Mouse (Mus musculus): ENCODE data around the gene Moxd1. TPM values are rescaled to one million over a fixed set of nuclear protein-coding genes. Genes with fewer than 3 reads are reported as not detected.
"Not testable (repeated sequence)": the region's sequence is repeated elsewhere in the genome, so short reads cannot be mapped to it uniquely, and the experiment has no call there.

Gene Moxd1
- polyA plus RNA-seq, 1 experiment = 0.06 TPM

DNA sequence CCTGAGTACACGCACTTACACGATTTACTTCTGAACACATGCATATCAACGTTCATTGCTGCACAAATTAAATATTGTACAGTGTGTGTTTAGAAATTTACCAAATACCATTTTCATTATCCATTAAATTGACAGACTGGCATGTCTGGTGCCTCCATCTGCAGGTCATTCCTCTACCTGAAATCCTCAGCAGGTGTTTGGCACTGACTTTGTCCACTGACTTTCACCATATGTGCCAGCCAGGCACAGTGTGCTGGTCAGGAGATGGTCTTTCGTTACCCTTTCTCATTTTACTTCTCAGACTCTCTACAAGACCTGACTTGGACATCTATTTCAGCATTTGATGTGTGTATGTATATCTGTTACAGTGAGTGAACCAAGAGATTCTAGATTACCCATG is 99.7 kb downstream of the Moxd1 start:
- no peaks in the 10 kb centered on the region; the same call in 1 of the 2 replicates for H3K27me3 ChIP-seq (ENCODE audit: control insufficient read depth, insufficient read depth, low read length)
- TF ChIP-seq POLR2A (IDR thresholded peaks at IDR 0.05; ENCODE audit: low read depth, low read length) = no peak
- no peak for TF ChIP-seq CTCF (IDR thresholded peaks at IDR 0.05; ENCODE audit: extremely low read depth, insufficient read depth, insufficient read length, insufficient replicate concordance)

DNA sequence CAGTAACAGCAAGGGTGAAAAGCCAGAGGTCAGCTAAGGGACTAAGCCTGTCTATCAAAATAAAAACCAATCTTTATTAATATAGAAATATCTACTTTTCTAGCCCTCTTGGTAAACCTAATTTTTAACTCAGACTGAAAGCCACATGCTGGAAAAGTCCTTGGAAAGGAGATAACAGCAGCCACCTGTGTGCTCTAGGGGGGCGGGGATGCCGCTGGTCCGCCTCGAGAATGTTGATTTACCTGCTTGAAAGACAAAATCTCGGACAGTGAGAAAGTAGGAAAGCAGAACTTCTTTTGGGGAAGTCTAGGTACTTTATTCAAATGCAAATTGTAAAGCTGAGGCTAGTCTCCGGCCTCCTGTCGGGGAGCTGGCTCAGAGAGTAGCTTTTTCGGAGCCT is 103.9 kb downstream of the Moxd1 start:
- not testable (repeated sequence) for H3K4me3 ChIP-seq (ENCODE audit: extremely low read depth, insufficient read depth, insufficient read length); H3K4me1 ChIP-seq (ENCODE audit: control insufficient read depth, insufficient read depth, insufficient read length); DNase-seq (ENCODE audit: low read depth in 1 of 2, low spot score in 2 of 2); H3K27ac ChIP-seq (ENCODE audit: insufficient read depth, low read length); H3K27me3 ChIP-seq (ENCODE audit: control insufficient read depth, insufficient read depth, low read length); H3K36me3 ChIP-seq (ENCODE audit: control insufficient read depth, insufficient read depth, low read length)
- 46% methylated on average over 8 of the region's 8 CpGs for WGBS

More for the DNA sequence above, 99.7 kb downstream of the Moxd1 start:
- no peaks in the 10 kb centered on the region for H3K4me1 ChIP-seq (ENCODE audit: control insufficient read depth, insufficient read depth, insufficient read length)
- 89% methylated on average over 4 of the region's 4 CpGs for WGBS
- H3K36me3 ChIP-seq (ENCODE audit: control insufficient read depth, insufficient read depth, low read length) = no peaks in the 10 kb centered on the region
- no peak for DNase-seq (ENCODE audit: low read depth in 1 of 2, low spot score in 2 of 2)
- no peak overlapping the region for H3K27ac ChIP-seq (ENCODE audit: insufficient read depth, low read length)
- no peak overlapping the region for H3K4me3 ChIP-seq (ENCODE audit: extremely low read depth, insufficient read depth, insufficient read length)

DNA sequence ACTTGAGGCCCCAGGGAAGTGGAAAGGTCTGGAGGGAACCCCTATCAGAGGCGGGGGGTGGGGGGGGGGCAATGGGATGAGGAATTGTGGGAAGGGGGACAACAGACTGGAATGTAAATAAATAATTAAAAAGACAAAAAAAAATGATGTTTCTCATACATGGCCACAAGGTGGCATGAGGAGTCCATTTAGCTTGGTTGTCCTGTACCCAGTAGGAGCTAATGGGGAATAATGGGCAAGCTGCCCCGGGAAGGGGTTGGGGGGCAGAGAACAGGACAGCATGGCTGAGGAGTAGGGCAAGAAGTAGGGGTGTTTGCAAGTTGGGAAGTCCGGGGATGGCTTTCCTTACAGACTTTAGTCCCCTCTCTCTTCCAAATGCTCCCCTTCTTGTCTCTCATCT is 109.5 kb downstream of the Moxd1 start:
- 60% methylated on average over 3 of the region's 3 CpGs for WGBS
- TF ChIP-seq CTCF (IDR thresholded peaks at IDR 0.05; ENCODE audit: extremely low read depth, insufficient read depth, insufficient read length, insufficient replicate concordance) (no peak), POLR2A (IDR thresholded peaks at IDR 0.05; ENCODE audit: low read depth, low read length) (no peak)
- H3K4me1 ChIP-seq (ENCODE audit: control insufficient read depth, insufficient read depth, insufficient read length) = no peaks in the 10 kb centered on the region
- no peaks in the 10 kb centered on the region for H3K36me3 ChIP-seq (ENCODE audit: control insufficient read depth, insufficient read depth, low read length)
- no peak for DNase-seq (ENCODE audit: low read depth in 1 of 2, low spot score in 2 of 2)
- no peak overlapping the region for H3K4me3 ChIP-seq (ENCODE audit: extremely low read depth, insufficient read depth, insufficient read length)
- no peaks in the 10 kb centered on the region for H3K27me3 ChIP-seq (ENCODE audit: control insufficient read depth, insufficient read depth, low read length)
- no peak overlapping the region for H3K27ac ChIP-seq (ENCODE audit: insufficient read depth, low read length)

DNA sequence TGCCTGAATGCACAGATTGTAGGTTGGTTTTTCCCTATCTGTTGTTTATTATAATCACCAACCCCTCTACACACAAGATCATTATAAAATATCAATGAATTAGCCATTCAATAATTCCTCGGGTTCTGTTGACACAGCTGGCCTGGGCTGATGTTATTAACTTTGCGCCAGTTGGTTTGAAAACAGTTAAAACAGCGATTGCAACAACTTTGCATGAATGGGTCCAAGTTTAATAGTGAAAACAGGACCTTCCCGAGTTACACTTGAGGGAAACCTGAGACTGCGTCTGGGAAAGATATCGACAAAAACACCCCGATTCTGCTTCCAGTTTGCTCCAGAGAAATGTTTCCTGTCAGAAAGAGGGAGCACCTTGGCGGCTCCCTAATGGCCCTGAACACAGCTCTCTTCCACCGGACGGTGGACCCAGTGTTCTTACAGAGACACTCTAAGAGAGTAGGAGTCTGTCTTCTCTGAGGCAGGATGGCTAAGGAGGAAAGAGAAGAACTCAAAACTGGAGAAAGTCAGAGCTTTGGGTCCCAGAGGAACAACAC is 116.4 kb downstream of the Moxd1 start:
- no peaks in the 10 kb centered on the region for H3K4me1 ChIP-seq (ENCODE audit: control insufficient read depth, insufficient read depth, insufficient read length)
- DNase-seq (ENCODE audit: low read depth in 1 of 2, low spot score in 2 of 2) = no peak
- no peak for TF ChIP-seq CTCF (IDR thresholded peaks at IDR 0.05; ENCODE audit: extremely low read depth, insufficient read depth, insufficient read length, insufficient replicate concordance)
- no peak for TF ChIP-seq POLR2A (IDR thresholded peaks at IDR 0.05; ENCODE audit: low read depth, low read length)
- no peak overlapping the region for H3K27ac ChIP-seq (ENCODE audit: insufficient read depth, low read length)
- H3K4me3 ChIP-seq (ENCODE audit: extremely low read depth, insufficient read depth, insufficient read length) = no peak overlapping the region
- H3K27me3 ChIP-seq (ENCODE audit: control insufficient read depth, insufficient read depth, low read length) = no peaks in the 10 kb centered on the region
- H3K36me3 ChIP-seq (ENCODE audit: control insufficient read depth, insufficient read depth, low read length) = no peaks in the 10 kb centered on the region
- 87% methylated on average over 10 of the region's 10 CpGs for WGBS

DNA sequence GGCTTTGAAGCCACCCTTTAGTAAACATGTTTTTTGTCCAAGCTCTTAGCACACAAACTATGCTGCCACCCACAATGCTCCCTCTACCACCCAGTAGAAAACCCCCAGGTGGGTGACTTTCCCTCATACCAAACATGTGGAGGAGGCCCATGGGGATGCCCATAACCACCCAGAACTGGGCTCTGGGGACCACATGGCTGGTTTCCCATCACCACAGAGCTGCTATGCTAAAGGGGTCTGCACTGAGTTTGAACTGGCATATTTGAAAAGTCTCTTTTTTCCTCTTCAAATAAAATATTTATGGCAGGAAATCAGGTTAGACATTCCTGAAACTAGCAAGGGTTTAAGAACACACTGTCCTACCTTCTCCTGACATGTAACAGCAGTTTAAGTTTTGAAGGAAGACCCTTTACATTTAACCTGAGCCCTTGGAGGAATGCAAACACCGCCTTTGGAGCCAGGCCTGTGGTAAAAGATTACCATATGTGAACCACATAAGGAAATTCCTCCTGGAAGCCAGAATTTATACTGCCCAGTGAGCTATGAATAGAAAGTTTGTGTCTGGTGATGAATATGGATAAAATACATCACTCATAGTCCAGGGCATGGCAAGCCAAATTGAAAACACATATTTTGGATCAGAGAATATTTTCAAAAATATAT is 117.4 kb downstream of the Moxd1 start:
- TF ChIP-seq CTCF (IDR thresholded peaks at IDR 0.05; ENCODE audit: extremely low read depth, insufficient read depth, insufficient read length, insufficient replicate concordance) = no peak
- no peak for TF ChIP-seq POLR2A (IDR thresholded peaks at IDR 0.05; ENCODE audit: low read depth, low read length)

DNA sequence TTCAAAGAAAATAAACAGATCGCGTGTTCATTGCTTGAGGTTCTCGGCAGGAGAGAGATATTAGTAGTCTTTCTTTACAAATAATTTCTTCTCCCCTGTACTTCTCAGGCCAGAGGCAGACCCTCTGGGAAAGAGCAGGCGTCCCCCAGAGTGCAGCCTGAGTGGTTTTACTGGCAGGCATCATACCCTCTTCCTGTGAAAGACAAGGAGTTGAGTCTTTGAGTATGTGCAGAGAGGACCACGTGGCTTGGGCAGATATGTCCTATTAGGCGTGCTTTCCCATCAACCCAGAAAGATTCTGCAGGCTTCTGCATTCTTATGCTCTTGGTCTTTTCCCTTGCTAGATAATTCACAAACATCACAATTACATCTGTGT is 117.9 kb downstream of the Moxd1 start:
- WGBS = 86% methylated on average over 6 of the region's 6 CpGs

More for the DNA sequence above, 117.4 kb downstream of the Moxd1 start:
- no peaks in the 10 kb centered on the region for H3K36me3 ChIP-seq (ENCODE audit: control insufficient read depth, insufficient read depth, low read length)
- H3K27me3 ChIP-seq (ENCODE audit: control insufficient read depth, insufficient read depth, low read length) = no peaks in the 10 kb centered on the region
- no peak overlapping the region for H3K27ac ChIP-seq (ENCODE audit: insufficient read depth, low read length)
- no peak overlapping the region for H3K4me3 ChIP-seq (ENCODE audit: extremely low read depth, insufficient read depth, insufficient read length)
- 78% methylated on average over 1 of the region's 1 CpGs for WGBS
- DNase-seq (ENCODE audit: low read depth in 1 of 2, low spot score in 2 of 2) = no peak
- H3K4me1 ChIP-seq (ENCODE audit: control insufficient read depth, insufficient read depth, insufficient read length) = no peaks in the 10 kb centered on the region

DNA sequence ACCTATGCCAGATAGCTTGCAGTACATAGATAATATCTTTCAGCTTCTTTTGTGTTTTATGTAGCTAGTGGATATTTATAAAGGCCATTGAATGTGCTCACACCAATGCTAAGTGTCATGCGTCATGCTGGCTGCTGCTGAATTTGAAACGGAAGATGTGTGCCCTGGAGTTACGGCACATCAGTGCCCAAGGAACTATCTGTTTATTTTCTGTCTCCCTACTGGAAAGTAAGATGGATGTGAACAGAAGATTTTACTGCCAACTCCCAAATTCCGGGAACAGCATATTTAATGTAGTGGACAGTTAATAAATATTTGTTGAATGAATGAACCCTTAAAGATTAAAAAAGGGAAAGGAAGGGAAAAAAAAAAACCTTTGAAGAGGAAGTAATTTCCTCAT is 119.8 kb downstream of the Moxd1 start:
- H3K4me3 ChIP-seq (ENCODE audit: extremely low read depth, insufficient read depth, insufficient read length) = no peak overlapping the region
- no peaks in the 10 kb centered on the region for H3K4me1 ChIP-seq (ENCODE audit: control insufficient read depth, insufficient read depth, insufficient read length)
- no peak overlapping the region for H3K27ac ChIP-seq (ENCODE audit: insufficient read depth, low read length)
- no peaks in the 10 kb centered on the region for H3K27me3 ChIP-seq (ENCODE audit: control insufficient read depth, insufficient read depth, low read length)
- DNase-seq (ENCODE audit: low read depth in 1 of 2, low spot score in 2 of 2) = no peak
- no peaks in the 10 kb centered on the region for H3K36me3 ChIP-seq (ENCODE audit: control insufficient read depth, insufficient read depth, low read length)
- WGBS = 90% methylated on average over 4 of the region's 4 CpGs
- TF ChIP-seq POLR2A (IDR thresholded peaks at IDR 0.05; ENCODE audit: low read depth, low read length) (no peak), CTCF (IDR thresholded peaks at IDR 0.05; ENCODE audit: extremely low read depth, insufficient read depth, insufficient read length, insufficient replicate concordance) (no peak)

More for the DNA sequence above, 117.9 kb downstream of the Moxd1 start:
- TF ChIP-seq POLR2A (IDR thresholded peaks at IDR 0.05; ENCODE audit: low read depth, low read length) (no peak), CTCF (IDR thresholded peaks at IDR 0.05; ENCODE audit: extremely low read depth, insufficient read depth, insufficient read length, insufficient replicate concordance) (no peak)
- Histone ChIP-seq H3K36me3 (ENCODE audit: control insufficient read depth, insufficient read depth, low read length) (no peaks in the 10 kb centered on the region), H3K4me3 (ENCODE audit: extremely low read depth, insufficient read depth, insufficient read length) (no peak overlapping the region), H3K4me1 (ENCODE audit: control insufficient read depth, insufficient read depth, insufficient read length) (no peaks in the 10 kb centered on the region), H3K27me3 (ENCODE audit: control insufficient read depth, insufficient read depth, low read length) (no peaks in the 10 kb centered on the region), H3K27ac (ENCODE audit: insufficient read depth, low read length) (no peak overlapping the region)
- DNase-seq (ENCODE audit: low read depth in 1 of 2, low spot score in 2 of 2) = no peak

Other genes starting within 250 kb of the Moxd1 start
- not detected in 2 replicates for gene Taar6, start 237.9 kb upstream of the Moxd1 start, polyA plus RNA-seq (2012; rRNA removed)
- not detected in 2 replicates for gene Taar7a, start 230.0 kb upstream of the Moxd1 start, polyA plus RNA-seq (2012; rRNA removed)
- gene Taar7b, start 223.6 kb upstream of the Moxd1 start, polyA plus RNA-seq (2012; rRNA removed) = not detected in 2 replicates
- not detected in 2 replicates for gene Taar7d, start 196.3 kb upstream of the Moxd1 start, polyA plus RNA-seq (2012; rRNA removed)
- gene Taar7e, start 185.9 kb upstream of the Moxd1 start, polyA plus RNA-seq (2012; rRNA removed) = not detected in 2 replicates
- gene Taar7f, start 174.0 kb upstream of the Moxd1 start, polyA plus RNA-seq (2012; rRNA removed) = not detected in 2 replicates
- not detected in 2 replicates for gene Taar8a, start 147.0 kb upstream of the Moxd1 start, polyA plus RNA-seq (2012; rRNA removed)
- 0.20 and 0.75 TPM in 2 replicates for gene Taar8b, start 131.2 kb upstream of the Moxd1 start, polyA plus RNA-seq (2012; rRNA removed)
- gene Taar8c, start 121.6 kb upstream of the Moxd1 start, polyA plus RNA-seq (2012; rRNA removed) = 0.15 and 0.25 TPM in 2 replicates
- 0.07 TPM in 1 of 2 replicates, not detected in the other for gene Taar9, start 114.0 kb upstream of the Moxd1 start, polyA plus RNA-seq (2012; rRNA removed)
- gene Stx7, start 74.2 kb upstream of the Moxd1 start, polyA plus RNA-seq (2012; rRNA removed) = 57.6 and 61.7 TPM in 2 replicates